Mouse (Mus musculus): ENCODE data around the gene Gm20441. TPM values are rescaled to one million over a fixed set of nuclear protein-coding genes. Genes with fewer than 3 reads are reported as not detected.
"Not testable (repeated sequence)": the region's sequence is repeated elsewhere in the genome, so short reads cannot be mapped to it uniquely, and the experiment has no call there.

Gene Gm20441
- total RNA-seq, 2 experiments from 2014 or later: not detected

DNA sequence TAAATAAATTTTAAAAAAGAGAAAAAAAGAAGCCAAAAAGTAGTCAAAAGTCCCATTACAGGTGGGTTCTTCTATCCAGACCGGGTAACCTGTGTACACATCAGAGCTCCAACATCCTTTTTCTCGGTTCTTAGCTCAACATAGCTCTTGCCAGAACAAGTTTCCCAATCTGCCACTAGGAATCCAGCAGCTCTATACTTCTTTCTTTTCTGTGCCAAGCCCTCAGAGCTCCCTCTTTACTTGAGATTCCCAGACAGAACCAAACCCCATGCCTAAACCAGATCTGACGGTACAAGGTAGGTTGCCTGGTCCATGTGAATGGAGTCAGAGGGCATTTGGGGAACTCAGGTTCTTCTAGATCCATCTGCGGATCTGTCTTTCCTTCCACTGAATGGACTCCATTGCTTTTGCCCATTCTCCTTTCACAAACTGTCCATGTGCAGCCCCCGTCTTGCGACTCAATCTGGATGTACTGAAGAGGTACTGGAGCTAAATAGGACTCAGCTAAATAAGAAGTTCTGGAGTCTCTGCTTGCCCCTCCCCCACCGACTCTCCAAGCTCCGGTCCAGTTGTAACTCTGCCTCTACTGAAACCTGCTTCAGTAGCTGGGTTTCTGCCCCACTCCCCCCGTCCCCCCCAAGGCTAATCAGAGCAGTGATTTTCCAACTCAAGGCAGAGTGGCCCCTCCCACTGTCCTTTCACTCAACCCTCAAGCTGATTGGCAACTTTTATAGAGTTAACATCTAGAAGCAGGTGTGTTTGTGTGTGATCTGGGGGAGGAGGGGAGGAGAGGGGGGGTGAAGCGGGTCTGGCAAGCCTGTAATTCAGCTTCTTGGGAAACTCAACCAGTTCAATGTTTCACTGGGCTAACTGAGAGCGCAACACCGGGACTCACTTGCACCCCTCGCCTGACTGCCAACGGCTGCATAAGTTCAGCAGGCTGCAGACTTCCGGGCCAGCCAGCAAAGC, 1.3 kb downstream of the Gm20441 start:
- DNase-seq: no peak

- no peak for DNase-seq
These were observed 2.9 kb downstream of the Gm20441 start for GRCm38 (mm10) chr10:75777885-75778284.

DNA sequence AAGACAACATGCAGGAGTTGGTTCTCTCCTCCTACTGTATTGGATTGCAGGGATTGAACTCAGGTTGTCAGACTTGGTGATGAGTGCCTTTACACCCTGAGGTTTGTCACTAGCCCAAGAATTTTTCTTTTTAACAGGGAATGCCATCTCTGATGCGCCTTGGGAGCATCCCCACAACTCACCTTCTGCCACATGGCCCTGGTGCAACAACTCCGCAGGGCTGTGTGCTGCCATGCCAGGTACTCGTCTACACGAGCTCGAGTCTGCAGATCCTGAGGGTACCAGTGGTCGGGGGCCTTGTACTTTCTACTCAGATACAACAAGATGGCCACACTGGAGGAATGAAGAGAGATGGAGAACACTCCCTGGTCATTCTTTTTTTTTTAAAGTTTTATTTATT, 4.2 kb downstream of the Gm20441 start:
- DNase-seq: no peak

- no peak for DNase-seq
These were observed 6.2 kb downstream of the Gm20441 start for GRCm38 (mm10) chr10:75774587-75774986.

DNA sequence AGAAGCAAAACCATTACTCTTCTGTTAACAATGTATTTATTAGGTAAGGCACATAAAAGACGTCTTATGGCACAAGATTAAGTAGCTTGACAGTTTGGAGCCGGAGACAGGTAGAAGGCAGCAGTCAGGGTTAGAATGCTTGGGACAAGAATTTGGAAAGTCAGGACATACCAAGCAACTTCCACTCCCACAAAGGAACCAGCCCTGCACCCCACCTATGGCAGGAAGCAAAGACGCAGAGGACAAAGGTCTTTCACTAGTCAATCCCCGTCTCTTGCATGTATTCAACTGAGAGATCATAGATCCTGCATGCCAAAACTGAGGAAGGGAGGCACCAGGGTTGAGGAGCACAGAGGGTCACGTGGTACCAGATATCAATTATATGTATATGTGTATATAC, 6.7 kb downstream of the Gm20441 start:
- no peak for DNase-seq

- peak; percentile 71 to 77 for DNase-seq
These were observed 7.7 kb downstream of the Gm20441 start, which contains the start of gene Ddt for GRCm38 (mm10) chr10:75772795-75773664. Gene Ddt, minus strand, starts transcription at chr10:75773414.

DNA sequence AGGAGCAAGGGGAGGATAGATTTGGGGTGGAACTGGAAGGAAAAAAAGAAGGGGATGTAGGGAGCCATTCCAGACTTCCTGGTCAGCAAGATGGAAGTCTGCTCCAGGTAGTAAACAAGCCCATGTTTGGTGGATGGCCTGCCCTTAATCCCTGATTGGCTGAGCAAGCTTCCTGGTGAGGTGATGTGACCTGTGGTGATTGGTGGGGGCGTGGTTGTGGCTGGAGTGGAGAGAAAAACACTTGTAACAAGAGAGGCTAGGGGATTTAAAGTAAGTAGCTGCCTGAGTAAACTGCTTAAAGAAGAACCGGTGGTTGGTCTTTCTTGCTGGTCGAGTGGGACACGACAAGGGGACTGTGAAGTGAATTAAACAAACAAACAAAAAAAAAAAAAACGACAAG, 13.0 kb downstream of the Gm20441 start:
- DNase-seq: not testable (repeated sequence)

DNA sequence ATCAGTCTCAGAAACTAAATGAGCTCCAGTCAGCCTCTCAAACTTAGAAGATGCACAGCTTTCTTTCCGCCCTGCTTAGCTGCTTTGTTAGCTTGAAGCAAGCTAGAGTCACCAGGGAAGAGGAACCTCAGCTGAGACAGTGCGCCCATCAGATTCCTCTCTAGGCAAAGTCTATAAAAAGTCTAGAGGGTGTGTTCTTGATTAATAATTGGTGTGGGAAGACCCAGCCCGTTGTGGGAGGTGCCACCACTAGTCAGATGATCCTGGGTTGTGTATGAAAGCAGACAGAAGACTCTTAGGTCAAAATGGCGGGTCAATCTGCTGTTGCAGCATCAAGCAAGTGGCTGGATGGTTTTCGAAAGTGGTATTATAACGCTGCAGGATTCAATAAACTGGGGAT, 13.9 kb downstream of the Gm20441 start:
- no peak for DNase-seq

DNA sequence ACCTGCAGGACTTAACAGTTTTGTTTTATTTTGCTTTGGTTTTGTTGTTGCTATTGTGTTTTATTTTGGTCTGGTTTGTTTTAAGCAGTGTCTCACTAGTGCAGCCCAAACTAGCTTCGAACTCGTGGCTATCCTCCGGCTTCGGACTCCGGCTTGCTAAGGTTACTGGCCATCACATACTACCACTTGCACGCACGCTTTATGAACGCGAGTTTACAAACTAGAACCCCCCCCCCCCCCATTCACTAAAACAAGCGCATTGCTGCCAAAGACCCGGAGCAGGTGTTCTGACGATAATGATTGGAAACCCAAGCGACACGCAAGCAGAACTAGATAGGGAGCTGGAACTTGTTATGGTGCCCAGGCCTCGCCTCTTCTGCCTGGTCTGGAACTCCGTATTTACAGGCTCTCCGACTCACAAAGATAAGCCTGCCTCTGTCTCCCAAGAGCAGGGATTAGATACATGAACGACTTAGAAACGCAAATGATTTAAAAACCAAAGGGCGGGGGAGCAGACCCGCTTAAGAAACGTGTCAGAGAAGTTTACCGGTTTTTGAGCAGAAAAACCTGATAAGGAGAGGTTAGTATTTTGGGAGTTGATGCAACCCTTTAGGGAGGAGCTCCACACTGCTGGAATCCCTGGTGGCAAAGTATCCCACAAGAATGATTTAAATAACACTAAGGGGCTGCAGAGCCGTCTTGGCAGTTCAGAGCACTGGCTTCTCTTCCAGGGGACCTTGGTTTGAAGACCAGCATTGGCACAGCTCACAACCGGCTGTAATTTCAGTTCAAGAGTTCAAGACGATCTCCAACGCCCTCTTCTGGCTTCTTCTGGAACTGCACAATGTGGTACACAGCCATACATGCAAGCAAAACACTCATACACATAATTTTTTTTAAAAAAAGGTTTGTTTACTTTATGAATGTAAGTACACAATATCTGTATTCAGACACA, 16.0 kb downstream of the Gm20441 start:
- DNase-seq: peak in 1 of 2 experiments; percentile 10

DNA sequence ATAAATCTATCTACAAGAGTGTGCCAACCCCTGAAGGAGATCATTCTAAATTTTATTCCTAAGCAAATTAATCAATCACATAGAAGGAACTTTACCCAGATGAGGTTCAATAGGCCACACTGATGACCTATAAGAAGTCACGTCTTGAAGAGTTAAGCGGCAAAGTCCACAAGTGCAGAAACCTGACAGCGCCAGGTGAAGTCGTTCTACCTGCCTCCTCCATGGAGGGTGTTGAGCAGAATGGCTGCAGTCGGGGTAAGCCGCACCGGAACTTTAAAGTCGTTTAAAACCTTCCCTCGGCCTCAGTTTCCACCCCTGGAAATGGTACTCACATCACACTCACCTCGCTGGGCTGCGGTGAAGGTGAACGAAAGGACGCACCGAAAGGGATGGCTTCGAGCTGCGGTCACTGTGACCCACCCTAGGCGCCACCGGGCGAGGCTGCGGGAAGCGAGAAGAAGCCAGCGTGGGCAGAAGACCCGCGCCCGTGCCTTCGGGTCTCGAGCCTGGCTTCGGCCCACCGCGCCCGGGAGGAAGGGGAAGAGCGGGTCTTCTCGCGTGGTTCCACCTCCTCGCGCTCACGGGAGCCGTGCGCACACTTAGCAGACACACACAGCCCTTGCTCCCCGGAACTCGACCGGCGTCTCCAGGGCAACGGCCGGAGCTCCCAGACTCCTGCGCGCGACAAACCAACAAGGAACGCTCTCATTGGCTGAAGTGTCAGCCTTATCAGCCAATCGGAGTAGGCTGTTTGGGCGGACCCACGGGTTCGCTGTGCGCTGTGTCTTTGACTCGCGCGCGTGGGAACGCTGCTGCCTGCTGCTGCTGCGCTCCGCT, 16.9 kb downstream of the Gm20441 start, which contains the start of gene Cabin1:
Gene Cabin1 (minus strand): TSS at position 660 of the 837 bp plus-strand sequence.
- peak; percentile 97 for DNase-seq

DNA sequence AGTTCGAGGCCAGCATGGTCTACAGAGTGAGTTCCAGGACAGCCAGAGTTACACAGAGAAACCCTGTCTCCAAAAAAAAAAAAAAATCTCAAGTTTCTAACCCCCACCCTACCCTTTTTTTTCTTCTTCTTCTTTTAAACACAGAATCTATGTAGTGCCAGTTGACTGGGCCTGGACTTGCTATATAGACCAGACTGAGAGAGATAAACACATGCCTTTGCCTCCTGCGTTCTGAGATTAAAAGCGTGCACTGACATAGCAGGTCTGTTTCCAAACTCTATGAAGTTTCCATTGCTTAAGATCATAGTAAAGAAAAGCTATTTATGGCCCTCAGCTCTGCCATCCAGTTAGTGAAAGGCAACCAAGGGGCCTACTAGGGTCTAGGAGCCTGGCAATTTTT, 18.3 kb downstream of the Gm20441 start:
- no peak for DNase-seq

GRCm38 (mm10) chr10:75760311-75760710, 20.4 kb downstream of the Gm20441 start:
- DNase-seq: no peak

- DNase-seq: no peak
These were observed 24.0 kb downstream of the Gm20441 start for GRCm38 (mm10) chr10:75756719-75757118.

DNA sequence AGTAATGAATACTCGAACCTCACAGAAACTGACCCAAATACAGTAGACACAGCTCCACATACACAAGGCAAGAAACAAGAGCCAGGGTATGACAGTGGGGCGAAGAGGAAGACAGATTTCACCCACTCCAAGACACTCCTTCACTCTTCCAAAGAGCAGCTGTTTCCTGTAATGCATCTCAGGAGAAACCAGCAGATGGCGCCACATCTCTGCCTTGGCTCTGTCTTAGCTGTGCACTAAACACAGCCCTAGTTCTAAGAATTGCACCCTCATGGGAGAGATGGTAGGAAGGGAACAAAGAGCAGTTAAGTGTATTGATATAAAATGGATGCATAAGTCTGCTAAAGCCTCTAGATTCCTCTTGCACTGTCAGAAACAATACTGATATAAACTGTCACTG, 36.7 kb downstream of the Gm20441 start:
- peak; percentile 79 for DNase-seq

DNA sequence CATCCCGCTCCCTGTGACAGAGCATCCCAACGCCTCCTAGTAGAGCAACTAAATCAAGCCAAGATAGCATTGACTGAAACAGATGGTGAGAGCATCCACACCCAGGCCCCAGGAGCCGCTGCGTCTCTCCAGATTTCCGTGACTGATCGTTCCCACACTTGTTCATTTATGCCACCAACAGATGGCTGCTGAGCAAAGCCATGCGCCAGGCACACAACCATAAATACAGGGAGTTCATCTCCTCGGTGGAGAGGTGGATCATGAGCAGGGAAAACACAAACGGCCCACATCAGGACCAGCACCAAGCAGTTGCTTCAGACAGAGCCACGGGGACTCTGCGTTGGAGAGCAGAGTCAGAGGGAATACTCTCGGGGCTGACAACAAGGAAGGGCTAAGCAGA, 37.4 kb downstream of the Gm20441 start:
- DNase-seq: peak; percentile 79 to 80

DNA sequence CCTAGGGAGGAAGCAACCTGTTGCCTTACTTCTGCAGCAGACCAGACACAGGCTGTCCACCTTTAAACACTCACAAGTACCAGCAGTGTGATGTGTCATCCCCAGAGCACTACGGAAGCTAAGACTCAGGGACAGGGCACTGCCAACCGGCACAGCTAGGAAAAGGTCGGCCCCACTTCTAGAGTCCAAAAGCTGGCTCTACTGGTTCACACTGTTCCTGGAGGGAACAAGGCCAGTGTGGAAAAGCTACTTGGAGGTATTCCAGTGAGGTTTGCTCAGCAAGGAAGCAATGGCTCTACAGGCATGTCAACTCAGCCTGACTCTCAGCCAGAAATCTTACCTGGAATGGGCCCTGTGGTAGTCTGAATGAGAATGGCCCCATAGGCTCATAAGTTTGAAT, 39.9 kb downstream of the Gm20441 start:
- DNase-seq: no peak

GRCm38 (mm10) chr10:75725449-75725848, 55.3 kb downstream of the Gm20441 start:
- DNase-seq: no peak
